Mouse (Mus musculus): ENCODE measurements around the gene Unc13a. TPM values are rescaled to one million over a fixed set of nuclear protein-coding genes. Genes with fewer than 3 reads are reported as not detected.

Unc13a gene
- polyA plus RNA-seq, 1 experiment from 2014 or later: 0.51 TPM

DNA sequence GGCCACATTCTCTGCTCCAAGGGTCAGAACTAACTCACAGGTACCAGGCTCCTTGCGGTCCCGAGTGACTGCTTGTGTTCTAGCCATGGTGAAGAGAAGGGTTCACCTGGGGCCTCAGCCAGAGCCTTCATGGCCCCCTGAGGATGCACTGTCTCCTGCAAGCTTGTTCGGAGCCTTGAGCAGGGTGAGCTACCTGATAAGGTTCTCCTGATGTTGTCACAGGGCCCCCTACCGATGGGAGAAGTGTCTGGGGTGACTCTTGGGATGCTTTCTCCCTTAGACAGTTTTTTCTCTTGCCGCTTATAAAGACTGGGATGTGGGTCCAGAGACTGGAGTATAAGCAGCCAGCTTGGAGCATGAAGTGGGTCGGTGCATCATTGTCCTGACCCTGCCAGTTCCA is 75.2 kb downstream of the Unc13a start:
- WGBS: 60% methylated on average over 6 of the region's 6 CpGs

DNA sequence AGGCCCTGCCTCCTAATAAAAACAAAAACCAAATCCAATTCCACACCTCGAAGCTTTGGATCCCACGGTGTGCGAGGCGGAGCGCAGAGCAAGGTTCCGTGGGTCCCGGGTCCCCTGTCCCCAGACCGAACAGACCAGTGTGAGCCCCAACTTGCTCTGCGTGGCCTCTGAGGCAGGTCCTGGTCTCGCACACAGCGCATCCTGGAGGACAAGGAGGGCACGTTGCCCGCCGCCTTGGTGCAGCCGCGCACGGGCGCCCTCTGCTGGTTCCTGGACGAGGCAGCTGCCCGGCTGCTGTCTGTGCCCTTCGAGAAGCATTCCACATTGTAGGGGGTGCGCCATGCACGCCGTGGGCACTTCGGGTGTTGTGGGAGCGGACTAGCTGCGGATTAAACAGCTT is 75.7 kb downstream of the Unc13a start:
- peaks cover 19% of the 10 kb centered on the region for H3K36me3 ChIP-seq
- DNase-seq (ENCODE audit: low spot score): peak; percentile 93
- H3K4me1 ChIP-seq: peaks cover 40% of the 10 kb centered on the region
- H3K27me3 ChIP-seq (ENCODE audit: low read depth, poor library complexity, severe bottlenecking): peaks cover 25% of the 10 kb centered on the region
- no peak overlapping the region for H3K27ac ChIP-seq
- no peaks in the 10 kb centered on the region for H3K9me3 ChIP-seq (replicated peaks)
- 0 out of 2 replicates have a peak overlapping the region, but pooled peaks have one; percentile 2 for H3K4me3 ChIP-seq
- WGBS: 11% methylated on average over 27 of the region's 27 CpGs

More for the DNA sequence above, 75.2 kb downstream of the Unc13a start:
- peaks cover 26% of the 10 kb centered on the region for H3K27me3 ChIP-seq (ENCODE audit: low read depth, poor library complexity, severe bottlenecking)
- H3K36me3 ChIP-seq: peaks cover 19% of the 10 kb centered on the region
- H3K4me1 ChIP-seq: peaks cover 35% of the 10 kb centered on the region
- DNase-seq (ENCODE audit: low spot score): no peak
- no peaks in the 10 kb centered on the region for H3K9me3 ChIP-seq (replicated peaks)
- H3K27ac ChIP-seq: no peak overlapping the region
- 0 out of 2 replicates have a peak overlapping the region, but pooled peaks have one; percentile 2 for H3K4me3 ChIP-seq

DNA sequence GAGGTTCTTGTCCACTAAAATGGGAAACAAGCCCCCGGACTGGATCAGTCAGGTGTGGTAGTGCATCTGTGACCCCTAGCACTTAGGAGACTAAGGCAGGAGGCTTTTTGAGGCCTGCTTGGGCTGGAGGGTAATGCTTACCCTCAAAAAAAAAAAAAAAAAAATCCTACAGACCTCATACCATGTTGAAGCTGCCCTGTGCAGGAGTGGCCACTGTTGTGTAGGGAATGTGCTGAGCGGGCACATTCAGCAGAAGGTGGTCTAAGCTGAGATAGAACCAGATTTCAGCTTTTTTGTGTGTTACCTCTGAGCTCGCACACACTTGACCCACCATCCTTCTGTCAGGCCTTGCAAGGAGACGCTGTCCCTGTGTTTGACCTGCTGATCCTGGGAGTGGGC is 77.2 kb downstream of the Unc13a start:
- Histone ChIP-seq H3K27ac (no peak overlapping the region), H3K4me1 (peaks cover 41% of the 10 kb centered on the region), H3K36me3 (peaks cover 16% of the 10 kb centered on the region), H3K4me3 (no peak overlapping the region), H3K27me3 (ENCODE audit: low read depth, poor library complexity, severe bottlenecking) (peaks cover 25% of the 10 kb centered on the region; the same call in 1 of the 2 replicates), H3K9me3 (replicated peaks) (no peaks in the 10 kb centered on the region)
- DNase-seq (ENCODE audit: low spot score): no peak
- WGBS: 97% methylated on average over 4 of the region's 4 CpGs

- DNase-seq (ENCODE audit: low spot score): no peak
- Histone ChIP-seq H3K4me1 (peaks cover 41% of the 10 kb centered on the region), H3K27me3 (ENCODE audit: low read depth, poor library complexity, severe bottlenecking) (peaks cover 21% of the 10 kb centered on the region; the same call in 1 of the 2 replicates), H3K27ac (no peak overlapping the region), H3K9me3 (replicated peaks) (no peaks in the 10 kb centered on the region), H3K4me3 (peak overlapping the region; percentile 90; the same call in 1 of the 2 replicates), H3K36me3 (peaks cover 16% of the 10 kb centered on the region)
- 94% methylated on average over 8 of the region's 8 CpGs for WGBS
Observed at GRCm38 (mm10) chr8:71593556-71594323, 77.8 kb downstream of the Unc13a start.

GRCm38 (mm10) chr8:71592374-71593170 is 79.0 kb downstream of the Unc13a start:
- no peak for DNase-seq (ENCODE audit: low spot score)
- Histone ChIP-seq H3K4me3 (peak overlapping the region; percentile 90), H3K9me3 (replicated peaks) (no peaks in the 10 kb centered on the region), H3K27me3 (ENCODE audit: low read depth, poor library complexity, severe bottlenecking) (peaks cover 21% of the 10 kb centered on the region; the same call in 1 of the 2 replicates), H3K27ac (peak overlapping the region; percentile 97), H3K4me1 (peaks cover 41% of the 10 kb centered on the region), H3K36me3 (peaks cover 16% of the 10 kb centered on the region)
- 5% methylated on average over 60 of the region's 60 CpGs for WGBS

DNA sequence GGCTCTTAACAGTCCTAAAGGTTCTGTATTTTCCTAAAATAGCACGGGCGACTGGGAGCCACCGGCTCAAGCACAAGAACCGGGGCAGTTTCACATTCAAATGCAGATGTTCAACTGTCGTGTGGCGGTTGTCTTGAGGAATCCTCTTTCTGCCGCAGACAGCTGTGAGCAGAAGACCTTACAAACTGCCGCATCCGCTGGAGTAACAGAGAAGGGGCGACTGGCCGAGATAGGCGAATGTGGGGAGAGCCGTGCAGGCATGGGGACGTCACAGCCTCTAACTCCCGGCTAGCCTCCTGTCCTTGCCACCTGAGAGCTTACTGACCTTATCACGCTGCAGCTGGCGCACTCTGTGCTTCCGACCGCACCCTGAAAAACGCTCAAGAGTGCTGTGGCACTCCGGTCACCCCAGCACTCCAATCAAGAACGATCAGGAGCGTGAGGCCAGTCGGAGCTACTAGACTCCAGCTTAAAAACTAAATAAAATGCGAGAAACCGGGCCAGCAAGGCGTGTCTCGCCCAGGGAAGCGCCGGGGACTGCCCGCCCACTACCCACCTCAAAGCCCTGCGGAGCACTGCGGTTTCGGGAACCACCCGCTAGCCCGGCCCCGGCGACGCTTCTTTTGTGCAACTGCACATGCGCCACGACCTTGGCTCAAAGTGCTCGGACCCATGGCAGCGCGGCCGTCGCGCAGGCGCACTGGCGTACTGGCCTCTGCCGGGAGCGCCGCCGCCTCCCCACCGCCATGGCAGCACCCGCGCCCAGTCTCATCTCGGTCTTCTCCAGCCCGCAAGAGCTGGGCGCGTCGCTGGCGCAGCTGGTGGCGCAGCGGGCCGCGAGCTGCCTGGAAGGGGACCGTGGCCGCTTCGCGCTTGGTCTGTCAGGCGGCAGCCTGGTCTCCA is 79.8 kb downstream of the Unc13a start, which contains the start of gene Pgls:
Gene Pgls, plus strand, starts transcription at position 706 of the 903 bp plus-strand sequence.
- Histone ChIP-seq H3K27ac (peak within 1 kb of the TSS; percentile 97), H3K27me3 (ENCODE audit: low read depth, poor library complexity, severe bottlenecking) (peaks cover 21% of the 10 kb centered on the region; the same call in 1 of the 2 replicates), H3K4me3 (peak within 1 kb of the TSS; percentile 90), H3K4me1 (peaks cover 41% of the 10 kb centered on the region), H3K9me3 (replicated peaks) (no peaks in the 10 kb centered on the region), H3K36me3 (peaks cover 16% of the 10 kb centered on the region)
- WGBS: under 1% methylated on average over 71 of the region's 71 CpGs
- DNase-seq (ENCODE audit: low spot score): peak; percentile 98

- Histone ChIP-seq H3K27me3 (ENCODE audit: low read depth, poor library complexity, severe bottlenecking) (peaks cover 21% of the 10 kb centered on the region; the same call in 1 of the 2 replicates), H3K36me3 (peaks cover 18% of the 10 kb centered on the region), H3K9me3 (replicated peaks) (no peaks in the 10 kb centered on the region), H3K27ac (no peak overlapping the region), H3K4me3 (peak overlapping the region; percentile 90), H3K4me1 (peaks cover 38% of the 10 kb centered on the region)
- WGBS: 29% methylated on average over 5 of the region's 5 CpGs
- DNase-seq (ENCODE audit: low spot score): no peak
Observed at GRCm38 (mm10) chr8:71591017-71591416, 80.5 kb downstream of the Unc13a start.

GRCm38 (mm10) chr8:71588762-71589161 is 82.8 kb downstream of the Unc13a start:
- DNase-seq (ENCODE audit: low spot score): no peak
- Histone ChIP-seq H3K27me3 (ENCODE audit: low read depth, poor library complexity, severe bottlenecking) (peaks cover 21% of the 10 kb centered on the region; the same call in 1 of the 2 replicates), H3K36me3 (peaks cover 26% of the 10 kb centered on the region), H3K9me3 (replicated peaks) (no peaks in the 10 kb centered on the region), H3K4me3 (no peak overlapping the region), H3K4me1 (peaks cover 26% of the 10 kb centered on the region), H3K27ac (no peak overlapping the region)
- 75% methylated on average over 3 of the region's 3 CpGs for WGBS

GRCm38 (mm10) chr8:71586891-71587290 is 84.7 kb downstream of the Unc13a start:
- 79% methylated on average over 2 of the region's 2 CpGs for WGBS
- H3K4me3 ChIP-seq: no peak overlapping the region
- peaks cover 22% of the 10 kb centered on the region; the same call in 1 of the 2 replicates for H3K27me3 ChIP-seq (ENCODE audit: low read depth, poor library complexity, severe bottlenecking)
- peak; percentile 60 for DNase-seq (ENCODE audit: low spot score)
- peaks cover 23% of the 10 kb centered on the region for H3K36me3 ChIP-seq
- peaks cover 9% of the 10 kb centered on the region for H3K4me1 ChIP-seq
- no peaks in the 10 kb centered on the region for H3K9me3 ChIP-seq (replicated peaks)
- H3K27ac ChIP-seq: no peak overlapping the region

DNA sequence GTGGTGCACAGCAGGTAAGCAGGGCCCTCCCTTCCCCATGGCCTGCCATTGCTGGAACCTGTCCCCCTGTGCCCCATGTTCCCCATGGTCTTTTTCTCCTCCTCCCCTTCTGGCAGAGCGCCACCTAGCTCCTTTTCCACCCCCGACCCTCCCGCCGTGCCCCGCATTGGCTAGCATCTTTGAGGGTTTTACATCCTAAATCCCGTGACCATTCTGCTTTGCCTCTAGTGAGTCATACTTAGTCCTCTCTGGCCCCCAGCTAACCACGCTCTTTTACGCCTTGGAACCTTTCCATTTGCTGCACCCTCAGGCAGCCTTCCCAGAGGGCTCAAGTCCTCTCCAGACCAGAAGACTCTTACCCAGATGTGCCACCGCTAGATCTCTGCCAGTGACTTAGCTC is 91.4 kb downstream of the Unc13a start:
- DNase-seq (ENCODE audit: low spot score): no peak
- no peak overlapping the region for H3K27ac ChIP-seq
- peaks cover 30% of the 10 kb centered on the region for H3K27me3 ChIP-seq (ENCODE audit: low read depth, poor library complexity, severe bottlenecking)
- no peaks in the 10 kb centered on the region for H3K9me3 ChIP-seq (replicated peaks)
- H3K4me3 ChIP-seq: no peak overlapping the region
- H3K36me3 ChIP-seq: peaks cover 19% of the 10 kb centered on the region
- H3K4me1 ChIP-seq: 0 out of 2 replicates have a peak, but pooled peaks cover 4% of the 10 kb centered on the region
- 40% methylated on average over 9 of the region's 9 CpGs for WGBS

GRCm38 (mm10) chr8:71579476-71579875 is 92.1 kb downstream of the Unc13a start:
- 0 out of 2 replicates have a peak, but pooled peaks cover 4% of the 10 kb centered on the region for H3K4me1 ChIP-seq
- no peak overlapping the region for H3K4me3 ChIP-seq
- 91% methylated on average over 14 of the region's 14 CpGs for whole genome bisulfite sequencing
- H3K36me3 ChIP-seq: peaks cover 12% of the 10 kb centered on the region
- H3K9me3 ChIP-seq (replicated peaks): no peaks in the 10 kb centered on the region
- no peak overlapping the region for H3K27ac ChIP-seq
- no peak for DNase-seq (ENCODE audit: low spot score)
- H3K27me3 ChIP-seq (ENCODE audit: low read depth, poor library complexity, severe bottlenecking): peaks cover 30% of the 10 kb centered on the region

DNA sequence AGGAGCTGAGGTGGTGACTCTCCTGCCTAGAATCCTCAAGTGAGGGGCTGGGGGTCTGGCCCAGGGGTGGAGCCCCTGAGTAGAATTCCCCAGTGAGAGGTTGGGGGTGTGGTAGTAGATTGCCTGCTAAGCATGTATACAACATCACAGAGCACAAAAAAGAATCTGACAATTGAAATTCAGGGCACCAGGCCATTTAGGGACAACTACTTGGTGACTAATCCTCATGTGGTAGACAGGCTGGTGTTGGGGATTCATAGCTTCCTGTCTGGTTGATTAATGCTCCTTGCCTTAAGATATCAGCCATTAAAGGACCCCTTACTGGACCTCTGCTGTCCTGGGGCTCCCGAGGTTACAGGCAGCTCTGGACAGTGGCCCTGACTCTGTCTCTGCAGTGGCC is 92.5 kb downstream of the Unc13a start:
- Histone ChIP-seq H3K36me3 (peaks cover 7% of the 10 kb centered on the region), H3K27ac (no peak overlapping the region), H3K27me3 (ENCODE audit: low read depth, poor library complexity, severe bottlenecking) (peaks cover 30% of the 10 kb centered on the region), H3K4me3 (no peak overlapping the region), H3K9me3 (replicated peaks) (no peaks in the 10 kb centered on the region), H3K4me1 (0 out of 2 replicates have a peak, but pooled peaks cover 4% of the 10 kb centered on the region)
- no peak for DNase-seq (ENCODE audit: low spot score)
- WGBS: 64% methylated on average over 1 of the region's 1 CpGs
